Mouse (Mus musculus) intestine, postnatal 0 days (tissue): ENCODE measurements around the gene Tap2. TPM values are rescaled to one million over a fixed set of nuclear protein-coding genes. Genes with fewer than 3 reads are reported as not detected.
A peak's percentile ranks its signal among the peaks of the same experiment; 100 is the strongest.

ENCODE experiments used
- ATAC-seq: fragments of 200-750 bp; cut with Nextera tagmentation; 2 replicates; pipeline ENCODE4 v1.8.0; 2017; ENCODE audit warnings: mild to moderate bottlenecking, moderate TSS enrichment, moderate library complexity
- H3K27ac ChIP-seq: fragments of 300-500 bp; sonication (generic); 2 replicates; pipeline ENCODE4 v1.5.1; 2014; ENCODE audit warnings: mild to moderate bottlenecking, low read depth, low read length, moderate library complexity
- H3K27me3 ChIP-seq: fragments of 300-500 bp; sonication (generic); replicated peaks from 2 replicates; pipeline ENCODE4 v1.6.1; 2014; ENCODE audit warnings: low read length, mixed read lengths; ENCODE audit not compliant: control insufficient read depth, insufficient read depth
- H3K36me3 ChIP-seq: fragments of 300-500 bp; sonication (generic); 2 replicates; pipeline ENCODE4 v1.6.1; 2014; ENCODE audit warnings: mild to moderate bottlenecking, moderate library complexity; ENCODE audit not compliant: control insufficient read depth, insufficient read depth
- H3K4me1 ChIP-seq: fragments of 300-500 bp; sonication (generic); replicated peaks from 2 replicates; pipeline ENCODE4 v1.6.1; 2014; ENCODE audit warnings: antibody characterized with exemption, low read length, mixed read lengths; ENCODE audit not compliant: control insufficient read depth, insufficient read depth
- H3K4me2 ChIP-seq: fragments of 300-500 bp; sonication (generic); replicated peaks from 2 replicates; pipeline ENCODE4 v1.6.1; 2014; ENCODE audit warnings: low read depth, mild to moderate bottlenecking, moderate library complexity
- H3K4me3 ChIP-seq: fragments of 300-500 bp; sonication (generic); 2 replicates; pipeline ENCODE4 v1.5.1; 2014; ENCODE audit warnings: low read depth, low read length
- H3K9ac ChIP-seq: fragments of 300-500 bp; sonication (generic); 2 replicates; pipeline ENCODE4 v1.6.1; 2014; ENCODE audit warnings: mild to moderate bottlenecking, low read depth, low read length
- H3K9me3 ChIP-seq: fragments of 300-500 bp; sonication (generic); 2 replicates; pipeline ENCODE4 v1.6.1; 2016; ENCODE audit warnings: mixed run types; ENCODE audit not compliant: control insufficient read depth
- CTCF ChIP-seq: sonication (generic); IDR thresholded peaks from 2 replicates; pipeline ENCODE4 v1.5.1; 2016; ENCODE audit warnings: low read depth, mild to moderate bottlenecking, control low read depth, antibody characterized with exemption, moderate library complexity
- WGBS: fragments of 180-500 bp; shearing (Covaris S2); extraction: QIAGEN DNeasy Blood & Tissue Kit; methylation state at CpG from one replicate; pipeline ENCODE4 v1.1.7; 2014; 5-methylcytosine and 5-hydroxymethylcytosine counted together
- polyA plus RNA-seq: library from polyadenylated mRNA; unstranded; fragments of >200 nt; fragmentation: Nextera tagmentation; extraction: Ambion mirVana; gene quantifications from 2 replicates; pipeline ENCODE4 v1.2.1, GENCODE M21; 2015

The Tap2 gene
- polyA plus RNA-seq, 1 experiment from 2014 or later: 11.2 TPM

GRCm38 (mm10) chr17:34238706-34239105, 35.4 kb downstream of the Tap2 start, which contains the start of gene H2-Ob:
Gene H2-Ob (plus strand): TSS chr17:34238903.
- Histone ChIP-seq H3K4me3 (no peak within 1 kb of the TSS), H3K4me1 (no peaks in the 10 kb centered on the region), H3K9me3 (no peaks in the 10 kb centered on the region), H3K9ac (no peak within 1 kb of the TSS), H3K27me3 (no peaks in the 10 kb centered on the region), H3K4me2 (no peak within 1 kb of the TSS), H3K36me3 (no peaks in the 10 kb centered on the region), H3K27ac (no peak within 1 kb of the TSS)
- ATAC-seq: no peak
- TF ChIP-seq CTCF: no peak
- WGBS: 63% methylated on average over 3 of the region's 3 CpGs

GRCm38 (mm10) chr17:34239601-34240041, 36.3 kb downstream of the Tap2 start:
- Histone ChIP-seq H3K4me3 (no peak overlapping the region), H3K9me3 (no peaks in the 10 kb centered on the region), H3K9ac (no peak overlapping the region), H3K27me3 (no peaks in the 10 kb centered on the region), H3K4me2 (no peak overlapping the region), H3K27ac (no peak overlapping the region), H3K4me1 (no peaks in the 10 kb centered on the region), H3K36me3 (no peaks in the 10 kb centered on the region)
- TF ChIP-seq CTCF: no peak
- WGBS: 53% methylated on average over 10 of the region's 10 CpGs
- ATAC-seq: no peak

GRCm38 (mm10) chr17:34240366-34240765, 37.0 kb downstream of the Tap2 start:
- H3K4me3 ChIP-seq: no peak overlapping the region
- WGBS: 57% methylated on average over 3 of the region's 3 CpGs
- no peak for ATAC-seq
- H3K9ac ChIP-seq: no peak overlapping the region
- H3K4me1 ChIP-seq: no peaks in the 10 kb centered on the region
- no peaks in the 10 kb centered on the region for H3K9me3 ChIP-seq
- H3K27ac ChIP-seq: no peak overlapping the region
- no peaks in the 10 kb centered on the region for H3K36me3 ChIP-seq
- H3K27me3 ChIP-seq: no peaks in the 10 kb centered on the region
- no peak for TF ChIP-seq CTCF
- no peak overlapping the region for H3K4me2 ChIP-seq

- H3K4me1 ChIP-seq: no peaks in the 10 kb centered on the region
- no peaks in the 10 kb centered on the region for H3K27me3 ChIP-seq
- H3K4me3 ChIP-seq: no peak overlapping the region
- no peaks in the 10 kb centered on the region for H3K36me3 ChIP-seq
- no peak overlapping the region for H3K27ac ChIP-seq
- no peaks in the 10 kb centered on the region for H3K9me3 ChIP-seq
- no peak for ATAC-seq
- TF ChIP-seq CTCF: no peak
- 63% methylated on average over 6 of the region's 6 CpGs for WGBS
- no peak overlapping the region for H3K4me2 ChIP-seq
- no peak overlapping the region for H3K9ac ChIP-seq
Observed at GRCm38 (mm10) chr17:34240916-34241315, 37.6 kb downstream of the Tap2 start.

- no peak overlapping the region for H3K9ac ChIP-seq
- no peak overlapping the region for H3K4me3 ChIP-seq
- H3K9me3 ChIP-seq: no peaks in the 10 kb centered on the region
- H3K4me2 ChIP-seq: no peak overlapping the region
- H3K27ac ChIP-seq: no peak overlapping the region
- no peak for TF ChIP-seq CTCF
- ATAC-seq: no peak
- 72% methylated on average over 4 of the region's 4 CpGs for WGBS
- H3K4me1 ChIP-seq: no peaks in the 10 kb centered on the region
- no peaks in the 10 kb centered on the region for H3K36me3 ChIP-seq
- no peaks in the 10 kb centered on the region for H3K27me3 ChIP-seq
Observed at GRCm38 (mm10) chr17:34244656-34245055, 41.3 kb downstream of the Tap2 start.

GRCm38 (mm10) chr17:34247047-34247446, 43.7 kb downstream of the Tap2 start:
- Histone ChIP-seq H3K4me3 (no peak overlapping the region), H3K9me3 (no peaks in the 10 kb centered on the region), H3K27ac (no peak overlapping the region), H3K9ac (no peak overlapping the region), H3K27me3 (no peaks in the 10 kb centered on the region), H3K4me2 (no peak overlapping the region), H3K36me3 (no peaks in the 10 kb centered on the region), H3K4me1 (no peaks in the 10 kb centered on the region)
- peak; percentile 62 for TF ChIP-seq CTCF
- 82% methylated on average over 3 of the region's 3 CpGs for WGBS
- no peak for ATAC-seq

- 42% methylated on average over 2 of the region's 2 CpGs for WGBS
- Histone ChIP-seq H3K27ac (no peak overlapping the region), H3K36me3 (no peaks in the 10 kb centered on the region), H3K4me3 (no peak overlapping the region), H3K4me1 (no peaks in the 10 kb centered on the region), H3K27me3 (no peaks in the 10 kb centered on the region), H3K4me2 (no peak overlapping the region), H3K9ac (no peak overlapping the region), H3K9me3 (no peaks in the 10 kb centered on the region)
- 0 out of 2 replicates have a peak, but pooled peaks have one; percentile 13 for TF ChIP-seq CTCF
- ATAC-seq: no peak
Observed at GRCm38 (mm10) chr17:34248764-34249163, 45.4 kb downstream of the Tap2 start.
